Mouse (Mus musculus) heart, postnatal 0 days (tissue): ENCODE data around the gene Plekho1.
"Not testable (repeated sequence)": the region's sequence is repeated elsewhere in the genome, so short reads cannot be mapped to it uniquely, and the experiment has no call there.

Experiments used
- CTCF ChIP-seq: IDR thresholded peaks from 2 replicates; pipeline ENCODE4 v1.5.1; 2016; ENCODE audit warnings: antibody characterized with exemption, control low read depth, low read depth
- EP300 ChIP-seq: IDR thresholded peaks from 2 replicates; pipeline ENCODE4 v1.6.1; 2016; ENCODE audit warnings: antibody characterized with exemption, low read depth

- TF ChIP-seq CTCF, EP300: not testable (repeated sequence)
Measured at GRCm38 (mm10) chr3:95977587-95977986, 18.2 kb downstream of the Plekho1 start.
